Mouse (Mus musculus) activated CD4-positive, CD25-positive, alpha-beta regulatory T cell, adult 9 weeks (primary cell): ENCODE measurements around the gene Carmil3. TPM values are rescaled to one million over a fixed set of nuclear protein-coding genes. Genes with fewer than 3 reads are reported as not detected.

Source experiments
- polyA plus RNA-seq: library from polyadenylated mRNA; unstranded; fragments of 100-300 nt; shearing (Covaris generic); gene quantifications from one replicate; pipeline ENCODE4 v1.2.1, GENCODE M21; 2017

Carmil3 gene
- polyA plus RNA-seq, result not detected

GRCm38 (mm10) chr14:55490361-55491201, at the start of gene Carmil3:
Gene Carmil3, plus strand, starts transcription at chr14:55490651.

DNA sequence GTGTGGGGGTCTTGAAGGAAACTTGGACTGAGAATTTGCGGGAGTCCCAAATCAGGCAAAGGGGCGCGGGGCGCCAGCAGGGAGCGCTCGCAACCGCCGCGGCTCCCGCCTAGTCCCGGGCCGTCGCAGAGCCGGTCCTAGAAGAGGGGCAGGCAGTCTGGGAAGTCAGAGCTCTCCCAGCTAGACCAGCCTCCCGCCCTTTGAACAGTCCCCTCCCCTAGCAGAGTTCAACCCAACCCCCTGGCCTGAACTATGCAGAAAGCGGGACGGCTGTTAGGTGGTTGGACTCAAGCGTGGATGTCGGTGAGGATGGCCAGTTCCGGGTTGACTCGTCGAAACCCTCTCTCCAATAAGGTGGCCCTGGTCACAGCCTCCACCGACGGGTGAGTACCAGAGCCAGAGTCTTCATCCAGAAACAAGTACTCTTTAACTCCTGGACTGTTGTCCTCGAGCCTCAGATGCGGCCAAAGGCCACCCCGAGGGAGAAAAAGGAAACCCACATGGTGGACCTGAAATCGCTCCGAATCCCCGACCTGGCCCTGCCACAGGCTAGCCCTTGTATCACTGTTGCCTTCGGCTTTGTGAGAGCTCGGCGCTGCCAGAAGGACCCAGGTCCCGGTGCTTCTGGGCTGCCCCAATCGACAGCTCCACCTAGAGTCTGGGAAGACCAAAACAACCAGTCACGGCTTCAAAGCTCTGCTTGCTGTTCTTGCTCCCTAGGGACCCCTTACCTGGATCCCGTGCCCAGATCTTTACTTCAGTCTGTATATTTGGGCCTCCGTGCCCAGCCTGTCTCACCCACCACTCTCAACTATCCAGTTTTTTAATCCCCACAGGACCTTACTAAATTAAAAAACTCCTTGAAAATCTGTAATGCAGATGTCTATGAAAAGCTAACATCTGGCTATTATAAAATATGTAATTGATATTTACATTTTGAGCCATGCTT, 11.5 kb upstream of the Carmil3 start, which contains the start of gene Dhrs4:
TSS of gene Dhrs4 (plus strand) at position 108 of the 949 bp plus-strand sequence.

DNA sequence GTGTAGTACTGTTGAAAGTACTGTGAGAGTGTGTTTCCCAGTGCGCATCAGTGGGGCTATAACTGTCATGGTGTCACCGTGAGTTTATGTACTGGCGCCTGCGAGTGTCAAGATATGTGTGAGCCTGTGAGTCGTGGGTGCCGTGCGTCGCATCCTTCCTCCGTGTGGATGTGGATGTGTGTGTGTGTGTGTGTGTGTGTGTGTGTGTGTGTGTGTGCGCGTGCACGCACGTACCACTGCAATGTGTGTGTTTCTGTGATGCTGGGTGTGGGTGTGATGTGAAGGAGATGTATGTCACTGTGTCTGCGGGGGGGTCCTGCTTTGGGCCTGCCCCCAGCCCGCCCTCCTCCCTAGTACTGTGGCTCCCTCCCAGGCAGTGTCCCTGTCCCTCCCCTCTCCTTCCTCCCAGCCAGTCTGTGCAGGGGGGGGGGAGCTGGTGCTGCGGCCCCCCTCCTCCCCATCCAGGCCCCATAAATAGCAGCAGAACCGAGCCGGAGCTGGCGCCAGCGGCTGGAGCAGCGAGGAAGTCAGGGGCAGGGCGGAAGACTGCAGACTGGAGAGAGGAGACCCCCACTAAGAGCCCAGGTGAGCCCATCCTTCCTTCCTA, 19.8 kb downstream of the Carmil3 start, which contains the start of gene Cpne6:
TSS of gene Cpne6 (plus strand) at position 321 of the 607 bp plus-strand sequence.

DNA sequence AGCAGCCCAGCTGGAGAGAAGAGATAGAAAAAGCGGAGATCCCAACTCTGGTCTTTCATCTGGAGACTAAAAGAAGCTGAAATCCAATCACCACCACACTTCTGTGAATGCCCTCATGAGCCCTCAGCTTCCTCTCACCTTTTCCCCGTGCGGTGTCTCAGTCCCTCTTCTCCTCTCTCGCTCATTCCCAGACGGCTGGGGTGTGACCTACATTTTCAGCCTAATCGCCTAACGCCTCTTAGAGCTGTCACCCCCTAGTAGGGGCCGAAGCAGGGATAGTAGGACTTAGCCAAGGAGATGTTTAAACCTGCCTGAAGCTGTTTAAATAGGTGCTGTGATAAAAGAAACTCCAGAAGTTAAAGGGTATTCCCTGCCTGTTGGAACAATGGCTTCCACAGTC, 34.3 kb downstream of the Carmil3 start, which contains the start of gene Nrl:
TSS of gene Nrl (minus strand) at position 197 of the 400 bp plus-strand sequence.

DNA sequence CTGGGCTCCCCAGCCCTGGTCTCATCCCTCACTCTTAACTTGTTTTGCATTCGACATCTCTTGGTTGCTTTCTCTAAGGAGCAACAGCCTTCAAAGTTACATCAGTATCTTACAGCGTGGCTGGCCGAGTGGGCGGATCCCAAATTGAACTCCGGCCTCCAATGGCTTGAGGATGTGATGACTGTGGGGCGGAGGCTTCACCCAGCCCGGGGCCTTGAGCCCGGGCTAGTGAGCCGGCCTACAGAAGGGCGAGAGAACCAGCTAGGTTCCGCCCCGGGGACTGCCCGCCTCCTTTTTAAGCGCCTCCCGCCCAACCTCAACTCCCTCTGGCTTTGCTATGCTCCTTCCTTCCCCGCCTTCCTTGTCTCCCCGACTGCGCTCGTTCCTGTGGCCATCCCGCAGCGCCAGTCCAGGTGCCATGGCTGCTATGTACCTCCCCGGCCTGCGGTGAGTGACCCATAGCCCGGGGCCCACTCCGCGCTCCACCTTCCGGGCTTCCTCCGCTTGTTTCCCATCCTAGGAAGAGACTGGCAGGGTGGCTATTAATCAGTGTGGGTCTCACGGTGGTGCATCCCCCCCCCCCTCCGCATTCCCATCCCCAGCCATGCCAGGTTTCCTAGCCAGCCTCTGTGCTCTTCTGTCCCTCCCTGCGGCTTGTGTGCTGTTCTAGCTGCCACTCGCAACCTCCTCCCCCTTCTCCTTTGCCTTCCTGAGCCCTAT, 49.8 kb downstream of the Carmil3 start, which contains the start of gene Pck2:
TSS of gene Pck2 (plus strand) at position 200 of the 720 bp plus-strand sequence.

Other genes starting within 250 kb of the Carmil3 start
- gene Dhrs4, start 11.9 kb upstream of the Carmil3 start, polyA plus RNA-seq, result 39.7 TPM
- gene Cpne6, start 19.8 kb downstream of the Carmil3 start, polyA plus RNA-seq, result not detected
- gene Nrl, start 34.3 kb downstream of the Carmil3 start, polyA plus RNA-seq, result 0.07 TPM
- 46.5 TPM for gene Pck2, start 49.6 kb downstream of the Carmil3 start, polyA plus RNA-seq
- gene Dcaf11, start 69.4 kb downstream of the Carmil3 start, polyA plus RNA-seq, result 159 TPM
- gene A730061H03Rik, start 69.8 kb downstream of the Carmil3 start, polyA plus RNA-seq, result 4.7 TPM
- not detected for gene Fitm1, start 85.0 kb downstream of the Carmil3 start, polyA plus RNA-seq
- 1,178 TPM for gene Psme1, start 87.5 kb downstream of the Carmil3 start, polyA plus RNA-seq
- 32.1 TPM for gene Emc9, start 94.7 kb downstream of the Carmil3 start, polyA plus RNA-seq
- gene Psme2, start 100.5 kb downstream of the Carmil3 start, polyA plus RNA-seq, result 1,001 TPM
- gene Rnf31, start 101.1 kb downstream of the Carmil3 start, polyA plus RNA-seq, result 79.7 TPM
- gene Irf9, start 112.9 kb downstream of the Carmil3 start, polyA plus RNA-seq, result 209 TPM
- 10.1 TPM for gene Rec8, start 127.4 kb downstream of the Carmil3 start, polyA plus RNA-seq
- gene Ipo4, start 145.3 kb downstream of the Carmil3 start, polyA plus RNA-seq, result 74.4 TPM
- gene Gm49378, start 147.2 kb downstream of the Carmil3 start, polyA plus RNA-seq, result 2.5 TPM
- 95.5 TPM for gene Tm9sf1, start 153.2 kb downstream of the Carmil3 start, polyA plus RNA-seq
- 1.4 TPM for gene Tssk4, start 159.5 kb downstream of the Carmil3 start, polyA plus RNA-seq
- gene Mdp1, start 169.9 kb downstream of the Carmil3 start, polyA plus RNA-seq, result 120 TPM
- 49.3 TPM for gene Gmpr2, start 181.3 kb downstream of the Carmil3 start, polyA plus RNA-seq
- gene Nedd8, start 181.5 kb downstream of the Carmil3 start, polyA plus RNA-seq, result 452 TPM
- 62.3 TPM for gene Tinf2, start 191.2 kb downstream of the Carmil3 start, polyA plus RNA-seq
- 0.39 TPM for gene Tgm1, start 223.3 kb downstream of the Carmil3 start, polyA plus RNA-seq
- 71.3 TPM for gene Rabggta, start 231.6 kb downstream of the Carmil3 start, polyA plus RNA-seq